Mouse (Mus musculus) testis, adult 2 months (tissue): Measurements from ENCODE around the gene Kcnj9.

Experiments
- CTCF ChIP-seq: fragments of 200-500 bp; IDR thresholded peaks from 2 replicates; pipeline ENCODE4 v1.5.1; 2012; ENCODE audit warnings: low read depth, mild to moderate bottlenecking, inconsistent platforms, low read length, moderate library complexity; ENCODE audit not compliant: control insufficient read depth, insufficient read depth, insufficient replicate concordance
- POLR2A ChIP-seq: fragments of 200-500 bp; IDR thresholded peaks from 2 replicates; pipeline ENCODE4 v1.6.1; 2012; ENCODE audit warnings: low read depth, mild to moderate bottlenecking, inconsistent platforms, low read length, moderate library complexity; ENCODE audit not compliant: control insufficient read depth

GRCm38 (mm10) chr1:172346707-172347106 lies 17.6 kb upstream of the Kcnj9 start:
- TF ChIP-seq POLR2A (no peak), CTCF (no peak)
